ENCODE assay signal across 8 mouse cellular contexts in the genomic region with DNA sequence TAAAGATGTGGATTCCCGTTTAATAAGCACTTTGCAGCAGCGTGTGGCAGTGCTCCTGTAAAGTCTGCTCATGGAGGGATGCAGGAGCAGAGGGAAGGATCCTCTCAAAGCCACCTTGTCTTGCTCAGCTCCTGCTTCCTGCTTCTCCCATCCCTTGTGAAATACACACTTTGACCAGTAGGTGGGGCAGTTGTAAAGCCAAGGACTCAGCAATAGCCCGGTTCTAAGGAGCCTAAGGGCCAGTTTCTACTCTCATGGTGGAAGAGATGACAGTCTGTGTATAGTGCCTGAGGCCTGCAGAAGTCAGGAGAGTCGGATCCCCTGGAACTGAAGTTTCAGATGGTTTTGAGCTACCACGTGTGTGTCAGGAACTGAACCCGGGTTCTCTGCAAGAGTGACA.
DNase-seq lines count a peak whose midpoint lies in the region; ATAC-seq and TF ChIP-seq lines count a peak whose summit lies in the region.

No protein-coding gene starts in this region.

- DNase-seq in ES-E14 (ENCODE audit: low read depth, low spot score) = peak; percentile 74
- DNase-seq in adrenal gland, postnatal 4 days (ENCODE audit: low spot score in 2 of 2) = peak; percentile 5 to 53
- DNase-seq in embryonic facial prominence, embryonic 14.5 days (ENCODE audit: low spot score) = peak; percentile 80
- DNase-seq in heart, postnatal 10 days = peak; percentile 81 to 89
- peak; percentile 42 to 79 for DNase-seq in layer of hippocampus, adult 8-10 months (ENCODE audit: low spot score in 2 of 2)
- DNase-seq in lung, postnatal 25 days (ENCODE audit: low spot score) = peak; percentile 59
- DNase-seq in right cerebral cortex, postnatal 14 days = peak; percentile 81

- ATAC-seq in embryonic facial prominence, embryonic 14.5 days (ENCODE audit: low read depth) = peak; percentile 68; the same call in 1 of the 2 replicates
- ATAC-seq in monocyte, adult 5-6 weeks (replicated peaks; ENCODE audit: insufficient number of reproducible peaks, low FRiP score, low TSS enrichment, poor library complexity, severe bottlenecking) = no peak

- no peak overlapping the region for H3K4me2 ChIP-seq in embryonic facial prominence, embryonic 14.5 days (ENCODE audit: low read depth, low read length)

- H3K4me1 ChIP-seq in ES-E14 (ENCODE audit: control insufficient read depth in 2 of 2, insufficient read depth in 2 of 2, low read length in 2 of 2, poor library complexity in 1 of 2) = no peaks in the 10 kb centered on the region
- no peaks in the 10 kb centered on the region for H3K4me1 ChIP-seq in embryonic facial prominence, embryonic 14.5 days (ENCODE audit: control insufficient read depth, insufficient read depth, low read length)

- 15% methylated on average over 6 of the region's 6 CpGs for WGBS in embryonic facial prominence, embryonic 14.5 days

- no peak overlapping the region for H3K9ac ChIP-seq in ES-E14 (ENCODE audit: insufficient read depth, low read depth, low read length, poor library complexity, severe bottlenecking)
- H3K9ac ChIP-seq in embryonic facial prominence, embryonic 14.5 days (ENCODE audit: low read depth, low read length) = no peak overlapping the region

- H3K27me3 ChIP-seq in embryonic facial prominence, embryonic 14.5 days (replicated peaks; ENCODE audit: control insufficient read depth, insufficient read depth, low read length) = 0 out of 2 replicates have a peak, but pooled peaks cover 3% of the 10 kb centered on the region

- no peak overlapping the region for H3K27ac ChIP-seq in ES-E14 (ENCODE audit: insufficient read depth, low read depth, low read length, poor library complexity, severe bottlenecking)
- no peak overlapping the region for H3K27ac ChIP-seq in embryonic facial prominence, embryonic 14.5 days (replicated peaks; ENCODE audit: low read depth, low read length)

- H3K9me3 ChIP-seq in ES-E14 (ENCODE audit: control insufficient read depth, insufficient read depth, low read depth, low read length) = no peaks in the 10 kb centered on the region
- 0 out of 2 replicates have a peak, but pooled peaks cover 6% of the 10 kb centered on the region for H3K9me3 ChIP-seq in embryonic facial prominence, embryonic 14.5 days (ENCODE audit: control insufficient read depth, low read length)

- H3K4me3 ChIP-seq in ES-E14 (ENCODE audit: insufficient read depth in 1 of 2, low read depth in 1 of 2, low read length in 2 of 2, poor library complexity in 1 of 2, severe bottlenecking in 1 of 2) = no peak overlapping the region
- no peak overlapping the region for H3K4me3 ChIP-seq in embryonic facial prominence, embryonic 14.5 days (ENCODE audit: low read depth, low read length)

- H3K36me3 ChIP-seq in ES-E14 (ENCODE audit: control insufficient read depth, insufficient read depth, low read length, poor library complexity, severe bottlenecking) = no peaks in the 10 kb centered on the region
- no peaks in the 10 kb centered on the region for H3K36me3 ChIP-seq in embryonic facial prominence, embryonic 14.5 days (ENCODE audit: control insufficient read depth, insufficient read depth, low read length)

- intact Hi-C loops in heart, postnatal 10 days (cut with DNase I) = loop anchor here (1.0 to 10.0 kb wide), 3 partner anchors 271 to 441 kb away; a partner anchor contains a TSS

- in situ Hi-C loops in ES-E14 (cut with MboI; ENCODE audit: low sequenced_read_pairs in 2 of 2, unreplicated experiment in 2 of 2) = loop anchor here (10.0 to 25.0 kb wide), 2 partner anchors 271 to 279 kb away; a partner anchor contains a TSS

TF ChIP-seq in ES-E14, 5 proteins besides CTCF, POLR2A, EP300 and RAD21:
- TF ChIP-seq MAFK (IDR thresholded peaks at IDR 0.05; ENCODE audit: insufficient read depth, low read depth, low read length) (no peak), ZC3H11A (IDR thresholded peaks at IDR 0.05; ENCODE audit: borderline replicate concordance, low read depth, low read length) (no peak), CHD2 (IDR thresholded peaks at IDR 0.05; ENCODE audit: low read depth, low read length) (no peak), HCFC1 (IDR thresholded peaks at IDR 0.05; ENCODE audit: borderline replicate concordance, insufficient read depth, low read length) (no peak), ZNF384 (IDR thresholded peaks at IDR 0.05; ENCODE audit: low read depth, low read length) (no peak)

Comparison
In these comparisons a context has a peak if more than half of its experiments do, and no peak if none do; other contexts are left out.
1. DNase-seq: peak in every context shown above with its lines; median percentile 85 in heart, postnatal 10 days; 81 in right cerebral cortex, postnatal 14 days; 80 in embryonic facial prominence, embryonic 14.5 days; 74 in ES-E14; 60 in layer of hippocampus, adult 8-10 months; 59 in lung, postnatal 25 days; 29 in adrenal gland, postnatal 4 days.